Mouse (Mus musculus): ENCODE results near the gene Il17re. TPM values are rescaled to one million over a fixed set of nuclear protein-coding genes. Genes with fewer than 3 reads are reported as not detected.

The Il17re gene
- polyA plus RNA-seq (2015; fragmentation: Nextera tagmentation; extraction: Ambion mirVana), result 0.50 and 0.71 TPM in 2 replicates

GRCm38 (mm10) chr6:113457952-113458534 is at the start of gene Il17re:
Gene Il17re (plus strand): TSS chr6:113458484.

GRCm38 (mm10) chr6:113419199-113419587 is 39.1 kb upstream of the Il17re start, which contains the start of gene Rpusd3:
Gene Rpusd3 (minus strand): TSS chr6:113419340.

GRCm38 (mm10) chr6:113435664-113436205 is 22.5 kb upstream of the Il17re start, which contains the start of gene Cidec:
Gene Cidec (minus strand): TSS chr6:113435760.

GRCm38 (mm10) chr6:113442442-113443090 is 15.7 kb upstream of the Il17re start, which contains the start of gene Jagn1:
Gene Jagn1 (plus strand): TSS chr6:113442569.

GRCm38 (mm10) chr6:113471297-113471936 is 13.1 kb downstream of the Il17re start, which contains the start of gene Il17rc:
Gene Il17rc (plus strand): TSS chr6:113471427.

GRCm38 (mm10) chr6:113483100-113483615 is 24.9 kb downstream of the Il17re start, which contains the start of gene Creld1:
Gene Creld1 (plus strand): TSS chr6:113483297.

GRCm38 (mm10) chr6:113501388-113502084 is 43.3 kb downstream of the Il17re start, which contains the start of gene Prrt3:
Gene Prrt3 (minus strand): TSS chr6:113501931.

Small RNA genes within 50 kb of the gene (microRNA-seq; reads per million reads assigned to microRNA genes)
- gene Gm24387, result not detected

Other genes with a start within 250 kb of the Il17re start
- gene Mtmr14, start 220.6 kb upstream of the Il17re start, polyA plus RNA-seq (2015; fragmentation: Nextera tagmentation; extraction: Ambion mirVana), result 26.7 and 30.6 TPM in 2 replicates
- gene Cpne9, start 176.2 kb upstream of the Il17re start, polyA plus RNA-seq (2015; fragmentation: Nextera tagmentation; extraction: Ambion mirVana), result 3.0 and 3.6 TPM in 2 replicates
- 8.7 and 9.2 TPM in 2 replicates for gene Brpf1, start 151.3 kb upstream of the Il17re start, polyA plus RNA-seq (2015; fragmentation: Nextera tagmentation; extraction: Ambion mirVana)
- gene Ogg1, start 131.5 kb upstream of the Il17re start, polyA plus RNA-seq (2015; fragmentation: Nextera tagmentation; extraction: Ambion mirVana), result 7.6 and 9.9 TPM in 2 replicates
- 129 and 135 TPM in 2 replicates for gene Camk1, start 114.5 kb upstream of the Il17re start, polyA plus RNA-seq (2015; fragmentation: Nextera tagmentation; extraction: Ambion mirVana)
- 58.7 and 61.9 TPM in 2 replicates for gene Tada3, start 80.6 kb upstream of the Il17re start, polyA plus RNA-seq (2015; fragmentation: Nextera tagmentation; extraction: Ambion mirVana)
- gene Arpc4, start 80.4 kb upstream of the Il17re start, polyA plus RNA-seq (2015; fragmentation: Nextera tagmentation; extraction: Ambion mirVana), result 448 and 455 TPM in 2 replicates
- gene Ttll3, start 69.2 kb upstream of the Il17re start, polyA plus RNA-seq (2015; fragmentation: Nextera tagmentation; extraction: Ambion mirVana), result 9.1 and 10.6 TPM in 2 replicates
- 24.3 and 25.1 TPM in 2 replicates for gene Rpusd3, start 39.1 kb upstream of the Il17re start, polyA plus RNA-seq (2015; fragmentation: Nextera tagmentation; extraction: Ambion mirVana)
- gene Cidec, start 22.7 kb upstream of the Il17re start, polyA plus RNA-seq (2015; fragmentation: Nextera tagmentation; extraction: Ambion mirVana), result 0.17 and 0.70 TPM in 2 replicates
- gene Jagn1, start 15.9 kb upstream of the Il17re start, polyA plus RNA-seq (2015; fragmentation: Nextera tagmentation; extraction: Ambion mirVana), result 100 and 112 TPM in 2 replicates
- 7.8 and 8.7 TPM in 2 replicates for gene Il17rc, start 12.9 kb downstream of the Il17re start, polyA plus RNA-seq (2015; fragmentation: Nextera tagmentation; extraction: Ambion mirVana)
- 75.1 and 83.7 TPM in 2 replicates for gene Creld1, start 24.8 kb downstream of the Il17re start, polyA plus RNA-seq (2015; fragmentation: Nextera tagmentation; extraction: Ambion mirVana)
- gene Prrt3, start 43.4 kb downstream of the Il17re start, polyA plus RNA-seq (2015; fragmentation: Nextera tagmentation; extraction: Ambion mirVana), result 12.6 and 14.9 TPM in 2 replicates
- 116 and 117 TPM in 2 replicates for gene Emc3, start 73.2 kb downstream of the Il17re start, polyA plus RNA-seq (2015; fragmentation: Nextera tagmentation; extraction: Ambion mirVana)
- gene Fancd2, start 73.2 kb downstream of the Il17re start, polyA plus RNA-seq (2015; fragmentation: Nextera tagmentation; extraction: Ambion mirVana), result 0.81 and 1.0 TPM in 2 replicates
- 0.25 TPM in 2 replicates for gene Fancd2os, start 142.2 kb downstream of the Il17re start, polyA plus RNA-seq (2015; fragmentation: Nextera tagmentation; extraction: Ambion mirVana)
- 288 and 295 TPM in 2 replicates for gene Brk1, start 146.3 kb downstream of the Il17re start, polyA plus RNA-seq (2015; fragmentation: Nextera tagmentation; extraction: Ambion mirVana)
- gene Vhl, start 165.5 kb downstream of the Il17re start, polyA plus RNA-seq (2015; fragmentation: Nextera tagmentation; extraction: Ambion mirVana), result 66.9 and 69.9 TPM in 2 replicates
- 2.4 TPM in 2 replicates for gene Irak2, start 180.0 kb downstream of the Il17re start, polyA plus RNA-seq (2015; fragmentation: Nextera tagmentation; extraction: Ambion mirVana)
- gene Tatdn2, start 238.6 kb downstream of the Il17re start, polyA plus RNA-seq (2015; fragmentation: Nextera tagmentation; extraction: Ambion mirVana), result 1.2 and 1.7 TPM in 2 replicates

Measured in neural tube, postnatal 0 days (tissue).